Mouse (Mus musculus) urinary bladder, adult 18-20 months (tissue): Measurements from ENCODE around the gene Eef1akmt4.
"Not testable (repeated sequence)": the region's sequence is repeated elsewhere in the genome, so short reads cannot be mapped to it uniquely, and the experiment has no call there.

Experiments used
- DNase-seq, 2 experiments: peaks; one replicate each; pipeline ENCODE4 v3.0.0; 2022; ENCODE audit warnings: low spot score in 2 of 2, mixed read lengths in 2 of 2

Eef1akmt4 gene

DNA sequence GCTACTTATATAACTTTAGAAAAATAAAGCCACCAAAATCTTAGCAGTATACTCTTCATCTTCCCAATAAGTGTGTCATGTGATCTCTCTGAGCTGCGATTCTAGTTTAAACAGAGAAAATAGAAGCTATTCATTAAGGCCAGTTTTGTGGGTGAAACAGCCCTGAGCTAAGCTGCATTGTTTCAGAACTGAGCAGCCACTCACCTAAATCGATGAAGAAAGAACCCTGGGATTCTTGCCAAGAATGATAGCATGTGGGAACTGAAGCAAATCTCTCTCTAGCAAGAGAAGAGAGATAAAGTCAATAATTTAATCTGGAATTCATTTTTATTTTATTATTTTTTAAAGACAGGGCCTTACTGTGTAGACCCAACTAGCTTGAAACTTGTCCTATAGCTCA lies 11.8 kb downstream of the Eef1akmt4 start:
- DNase-seq: no peak

DNA sequence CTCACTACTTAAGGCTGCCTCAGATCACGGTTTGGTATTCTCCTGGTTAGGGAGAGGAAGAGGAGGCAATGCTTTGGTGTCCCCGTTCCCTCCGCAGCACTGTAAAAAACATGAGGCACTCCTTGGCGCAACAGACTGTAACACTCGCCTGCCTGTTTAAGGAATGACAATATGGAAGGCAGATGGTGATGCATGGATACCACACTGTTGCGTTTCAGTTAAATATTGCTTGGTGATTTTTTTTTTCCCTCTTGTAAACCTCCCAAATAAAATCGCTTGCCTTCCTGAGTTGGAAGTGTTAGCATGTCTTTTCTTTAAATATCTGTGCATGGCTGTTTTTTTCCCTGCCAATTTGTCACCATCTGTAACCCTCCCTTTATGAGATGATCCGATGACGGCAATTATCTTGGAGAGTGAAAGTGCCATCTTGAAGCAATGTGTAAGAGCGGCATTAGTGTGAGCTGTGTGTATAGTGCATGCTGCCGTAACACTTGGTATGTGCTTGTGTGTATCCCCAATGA lies 17.5 kb downstream of the Eef1akmt4 start:
- DNase-seq: no peak

DNA sequence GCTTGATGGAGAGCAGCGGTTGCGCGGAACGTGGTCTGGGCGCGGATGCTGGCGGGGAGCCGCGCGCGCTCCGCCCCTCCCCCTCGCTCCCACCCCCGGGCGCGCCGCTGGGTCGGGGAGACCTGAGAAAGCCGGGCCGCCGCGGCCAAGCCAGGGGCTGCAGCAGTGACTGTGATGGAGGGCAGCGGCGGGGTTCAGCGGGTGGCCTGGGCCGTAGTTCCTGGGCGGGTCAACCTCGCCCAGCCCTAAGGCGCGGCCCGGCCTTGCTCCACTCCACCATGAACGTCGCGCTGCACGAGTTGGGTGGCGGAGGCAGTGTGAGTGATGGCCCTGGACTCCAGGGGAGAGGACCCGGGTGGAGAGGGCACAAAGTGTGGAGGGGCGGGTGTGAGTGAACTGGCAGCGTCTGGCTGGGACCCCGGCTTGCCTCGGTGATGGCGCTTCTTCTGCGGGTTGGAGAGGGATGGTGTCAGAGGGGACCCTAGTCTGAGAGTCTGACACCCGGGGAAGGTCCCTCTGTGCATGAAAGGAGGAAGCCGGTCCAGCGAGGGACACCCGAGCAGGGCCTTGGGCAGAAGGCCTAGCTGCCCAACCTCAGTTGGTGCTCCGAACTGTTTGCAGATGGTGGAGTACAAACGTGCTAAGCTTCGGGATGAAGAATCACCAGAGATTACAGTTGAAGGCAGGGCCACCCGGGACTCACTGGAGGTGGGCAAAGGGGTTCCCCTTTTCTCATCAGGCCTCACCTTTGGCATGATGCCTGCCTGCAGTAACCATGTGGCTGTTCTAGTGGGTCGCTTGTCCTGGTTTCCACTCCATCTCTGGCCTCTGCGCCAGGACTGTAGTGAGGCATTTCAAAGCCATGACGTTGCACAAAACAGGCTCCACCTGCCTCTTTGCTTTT lies 18.6 kb downstream of the Eef1akmt4 start, which contains the start of gene Ece2:
TSS of gene Ece2 (plus strand) at position 98 of the 904 bp plus-strand sequence.
- DNase-seq: peak in 1 of 2 experiments; percentile 10

DNA sequence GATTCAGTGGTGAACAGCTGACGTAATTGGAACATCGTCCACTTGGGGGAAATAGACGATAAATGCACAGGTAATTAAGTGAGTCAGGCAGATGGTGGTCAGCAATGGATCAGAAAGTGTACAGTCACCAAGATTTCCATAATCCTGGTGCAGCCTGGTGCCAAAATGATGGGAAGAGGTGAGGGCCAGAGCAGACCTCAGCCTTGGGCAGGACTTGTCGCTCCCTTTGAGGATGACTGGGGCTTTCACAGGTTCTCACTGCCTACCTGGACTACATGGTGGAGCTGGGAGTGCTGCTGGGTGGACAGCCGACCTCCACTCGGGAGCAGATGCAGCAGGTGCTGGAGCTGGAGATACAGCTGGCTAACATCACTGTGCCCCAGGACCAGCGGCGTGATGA lies 26.0 kb downstream of the Eef1akmt4 start:
- DNase-seq: no peak

DNA sequence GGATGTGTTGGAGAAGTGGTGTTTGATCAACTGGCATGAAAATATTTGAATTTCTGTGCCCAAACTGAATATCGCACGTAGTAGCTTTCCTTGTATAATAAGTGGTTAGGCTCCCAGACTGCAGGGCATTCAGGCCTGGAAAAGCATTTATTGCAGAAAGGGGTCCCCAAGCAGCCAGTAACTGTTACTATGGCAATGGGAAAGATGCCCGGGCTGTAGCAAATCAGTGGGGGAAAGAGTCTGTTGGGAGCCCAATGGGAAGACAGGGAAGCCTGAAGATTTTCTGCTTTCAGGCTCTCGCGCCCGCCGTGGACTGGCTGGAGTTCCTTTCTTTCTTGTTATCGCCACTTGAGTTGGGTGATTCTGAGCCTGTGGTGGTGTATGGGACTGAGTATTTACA lies 27.0 kb downstream of the Eef1akmt4 start:
- no peak for DNase-seq

DNA sequence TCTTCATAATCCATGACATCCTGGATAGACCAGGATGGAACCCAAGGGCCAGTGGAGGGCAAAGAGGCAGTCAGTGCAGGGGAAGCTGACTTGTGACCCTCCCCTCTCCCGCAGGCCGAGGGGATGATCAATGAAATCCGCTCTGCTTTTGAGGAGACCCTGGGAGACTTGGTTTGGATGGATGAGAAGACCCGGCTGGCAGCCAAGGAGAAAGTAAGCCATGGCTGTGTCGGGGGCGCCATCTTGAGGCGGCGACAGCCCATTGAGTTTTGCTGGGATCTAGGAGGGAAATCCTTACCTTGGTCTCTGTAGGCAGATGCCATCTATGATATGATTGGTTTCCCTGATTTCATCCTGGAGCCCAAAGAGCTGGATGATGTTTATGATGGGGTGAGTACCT lies 30.8 kb downstream of the Eef1akmt4 start:
- peak; percentile 41 to 56 for DNase-seq

DNA sequence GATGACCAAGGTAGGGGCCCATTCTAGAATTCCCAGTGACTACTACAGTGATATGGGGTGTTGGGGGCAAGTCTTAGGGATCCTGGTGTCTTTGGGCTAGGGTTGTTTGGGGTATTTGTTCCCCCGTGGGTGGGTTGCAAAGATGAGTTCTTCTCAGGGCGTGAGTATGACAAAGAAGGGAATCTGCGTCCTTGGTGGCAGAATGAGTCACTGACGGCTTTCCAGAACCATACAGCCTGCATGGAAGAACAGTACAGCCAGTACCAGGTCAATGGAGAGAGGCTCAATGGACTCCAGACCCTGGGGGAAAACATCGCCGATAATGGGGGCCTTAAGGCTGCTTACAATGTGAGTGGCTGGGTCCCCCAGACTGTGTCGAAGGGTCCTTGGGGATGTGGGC lies 32.5 kb downstream of the Eef1akmt4 start:
- DNase-seq: no peak

DNA sequence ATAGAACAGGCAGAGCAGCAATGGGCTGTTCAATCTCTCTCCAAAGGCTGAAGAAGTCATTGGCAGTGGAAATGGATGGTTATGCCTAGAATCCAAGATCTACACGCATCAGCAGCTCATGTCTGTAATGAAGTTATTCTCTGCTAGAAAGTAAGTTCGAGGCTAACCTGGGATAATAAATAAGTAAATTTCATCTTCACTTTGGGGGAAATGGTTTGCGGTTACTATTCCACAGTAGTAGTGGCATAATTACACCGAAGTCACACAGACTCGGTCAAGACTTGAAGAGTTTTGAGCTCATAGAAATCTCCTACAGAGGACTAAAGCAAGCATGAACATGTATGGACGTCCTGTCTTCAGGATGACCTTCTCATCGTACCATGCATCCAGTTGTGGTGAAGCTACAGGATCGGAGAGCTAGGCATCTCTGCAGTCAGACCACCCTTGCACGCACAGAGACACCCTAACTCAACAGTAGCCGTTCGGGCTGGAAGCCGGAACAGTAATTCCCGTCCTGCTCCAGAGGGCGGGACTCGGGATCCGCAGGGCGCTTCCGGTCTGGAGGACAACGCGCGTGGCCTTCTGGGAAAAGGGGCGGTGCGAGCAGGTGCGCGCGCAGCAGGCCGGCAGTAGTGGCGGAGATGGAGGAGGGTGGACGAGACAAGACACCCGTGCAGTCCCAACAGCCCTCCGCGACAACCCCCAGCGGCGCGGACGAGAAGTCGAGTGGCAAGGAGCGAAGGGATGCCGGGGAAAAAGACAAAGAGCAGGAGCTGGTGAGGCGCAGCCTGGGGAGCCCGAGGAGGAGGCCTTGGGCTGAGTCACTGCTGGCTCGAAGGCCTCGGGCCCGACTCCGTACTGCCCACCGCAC lies 39.9 kb downstream of the Eef1akmt4 start, which contains the start of gene Psmd2:
TSS of gene Psmd2 (plus strand) at position 577 of the 871 bp plus-strand sequence.
- DNase-seq: peak; percentile 94 to 99

DNA sequence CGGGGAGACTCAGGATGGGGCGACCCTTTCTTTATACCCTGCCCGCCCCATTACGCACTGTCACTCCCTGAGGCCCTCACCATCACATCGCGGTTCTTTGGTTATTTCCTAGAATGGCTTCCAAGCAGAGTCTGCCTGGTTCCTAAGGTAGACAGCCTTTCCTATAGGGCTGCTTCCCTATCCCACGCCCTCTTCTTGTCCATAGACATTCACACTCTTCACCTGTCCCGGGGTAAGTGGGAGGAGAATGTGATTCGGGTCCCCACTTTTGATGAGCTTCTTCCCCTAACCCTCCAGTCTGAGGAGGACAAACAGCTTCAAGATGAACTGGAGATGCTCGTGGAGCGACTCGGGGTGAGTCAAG lies 40.5 kb downstream of the Eef1akmt4 start:
- no peak for DNase-seq

DNA sequence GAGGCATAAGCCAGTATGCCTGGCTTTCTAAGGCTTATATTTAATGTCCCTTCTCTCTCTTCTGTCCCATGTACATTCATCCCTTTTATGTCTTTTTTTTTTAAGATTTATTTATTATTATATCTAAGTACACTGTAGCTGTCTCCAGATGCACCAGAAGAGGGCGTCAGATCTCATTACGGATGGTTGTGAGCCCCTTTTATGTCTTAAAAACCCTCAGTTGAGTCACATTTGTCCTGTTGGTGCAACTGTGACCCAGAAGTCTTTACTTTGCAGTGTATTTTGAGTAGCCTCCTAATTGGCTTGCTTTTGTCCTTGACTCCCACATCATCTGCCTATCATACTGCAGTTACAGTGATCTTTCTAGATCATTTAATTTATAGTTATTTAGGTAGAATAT lies 41.9 kb downstream of the Eef1akmt4 start:
- no peak for DNase-seq

DNA sequence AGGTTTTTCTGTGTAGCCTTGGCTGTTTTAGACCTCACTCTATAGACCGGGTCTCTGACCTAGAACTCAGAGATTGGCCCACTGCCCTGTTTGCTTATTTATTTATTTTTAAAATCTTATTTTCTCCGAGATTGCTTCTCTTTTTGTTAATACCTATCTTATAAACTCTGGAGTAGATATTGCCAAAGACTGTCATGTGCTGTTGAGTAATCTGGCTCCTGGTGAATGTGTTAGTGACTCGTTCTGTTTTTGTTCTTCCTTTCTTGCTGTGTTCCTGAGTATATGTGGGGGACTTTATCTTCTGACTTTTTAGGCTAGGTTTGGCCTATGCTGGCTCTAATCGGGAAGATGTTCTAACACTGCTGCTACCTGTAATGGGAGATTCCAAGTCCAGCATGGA lies 46.3 kb downstream of the Eef1akmt4 start:
- no peak for DNase-seq

DNA sequence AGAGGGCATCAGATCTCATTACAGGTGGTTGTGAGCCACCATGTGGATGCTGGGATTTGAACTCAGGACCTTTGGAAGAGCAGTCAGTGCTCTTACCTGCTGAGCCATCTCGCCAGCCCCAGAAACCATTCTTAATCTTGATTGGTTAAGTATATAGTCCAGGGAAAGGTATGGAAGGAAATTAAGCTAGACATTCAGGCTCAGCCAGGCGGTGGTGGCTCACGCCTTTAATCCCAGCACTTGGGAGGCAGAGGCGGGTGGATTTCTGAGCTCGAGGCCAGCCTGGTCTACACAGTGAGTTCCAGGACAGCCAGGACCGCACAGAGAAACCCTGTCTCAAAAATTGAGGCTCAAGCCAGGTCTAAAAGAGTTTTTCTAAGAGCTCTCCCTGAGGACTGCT lies 56.6 kb downstream of the Eef1akmt4 start, which contains the start of gene Eif4g1:
TSS of gene Eif4g1 (plus strand) at position 301 of the 400 bp plus-strand sequence.
- not testable (repeated sequence) for DNase-seq
